Mouse (Mus musculus) G1E (cell line): ENCODE measurements around the gene Olfr1138. TPM values are rescaled to one million over a fixed set of nuclear protein-coding genes. Genes with fewer than 3 reads are reported as not detected.

Experiments used
- ATAC-seq: 2 replicates; pipeline ENCODE4 v1.8.0; 2016; ENCODE audit warnings: mild to moderate bottlenecking; ENCODE audit not compliant: insufficient number of reproducible peaks, poor library complexity, low FRiP score, severe bottlenecking; ENCODE audit errors: extremely low read depth
- DNase-seq: peaks from one replicate; pipeline ENCODE4 v3.0.0; 2012; ENCODE audit warnings: low spot score
- H3K27me3 ChIP-seq: 2 replicates; pipeline ENCODE4 v1.6.1; 2012; ENCODE audit warnings: mild to moderate bottlenecking, low read length, inconsistent platforms; ENCODE audit not compliant: insufficient read depth
- H3K36me3 ChIP-seq: replicated peaks from 2 replicates; pipeline ENCODE3; 2012; ENCODE audit warnings: mild to moderate bottlenecking, inconsistent platforms
- H3K4me1 ChIP-seq: 2 replicates; pipeline ENCODE4 v1.6.1; 2012; ENCODE audit warnings: low read depth, low read length, inconsistent platforms, mixed read lengths; ENCODE audit not compliant: insufficient read depth
- H3K4me3 ChIP-seq: 2 replicates; pipeline ENCODE4 v1.5.1; 2012; ENCODE audit warnings: low read depth, mild to moderate bottlenecking, inconsistent platforms, low read length, moderate library complexity, mixed read lengths
- H3K9me3 ChIP-seq: replicated peaks from 2 replicates; pipeline ENCODE4 v1.6.1; 2012; ENCODE audit warnings: inconsistent platforms
- CTCF ChIP-seq: IDR thresholded peaks from 2 replicates; pipeline ENCODE4 v1.5.1; 2012; ENCODE audit warnings: low read depth, low read length, inconsistent platforms, mixed read lengths
- GATA1 ChIP-seq: IDR thresholded peaks from 2 replicates; pipeline ENCODE4 v1.6.1; 2012; ENCODE audit warnings: borderline replicate concordance, low read length, inconsistent platforms, mixed read lengths
- GATA2 ChIP-seq: IDR thresholded peaks from 2 replicates; pipeline ENCODE4 v1.6.1; 2012; ENCODE audit warnings: low read depth, low read length, inconsistent platforms, borderline replicate concordance
- POLR2AphosphoS5 ChIP-seq: IDR thresholded peaks from 2 replicates; pipeline ENCODE4 v1.6.1; 2012; ENCODE audit warnings: low read depth, low read length, inconsistent platforms; ENCODE audit not compliant: insufficient replicate concordance
- TAL1 ChIP-seq: conservative IDR thresholded peaks from 2 replicates; pipeline ENCODE4 v1.6.1; 2012; ENCODE audit warnings: low read depth, low read length, inconsistent platforms, mixed read lengths
- polyA plus RNA-seq: library from polyadenylated mRNA; stranded (reverse); fragments of >175 nt; gene quantifications from 2 replicates; pipeline ENCODE4 v1.2.3, GENCODE M21; 2012
- total RNA-seq, 2 experiments: library from RNA; stranded (forward) in 1 of 2; stranded (reverse) in 1 of 2; fragments of 200-1000 nt in 1 of 2; fragments of >200 nt in 1 of 2; fragmentation: Nextera tagmentation in 1 of 2; gene quantifications; 2 replicates each; pipeline ENCODE4 v1.2.3; 2014 to 2017

The Olfr1138 gene
- total RNA-seq (2014; fragmentation: Nextera tagmentation) (not detected in 2 replicates), total RNA-seq (2017) (0.33 TPM in 1 of 2 replicates, not detected in the other), polyA plus RNA-seq (not detected in 2 replicates)

DNA sequence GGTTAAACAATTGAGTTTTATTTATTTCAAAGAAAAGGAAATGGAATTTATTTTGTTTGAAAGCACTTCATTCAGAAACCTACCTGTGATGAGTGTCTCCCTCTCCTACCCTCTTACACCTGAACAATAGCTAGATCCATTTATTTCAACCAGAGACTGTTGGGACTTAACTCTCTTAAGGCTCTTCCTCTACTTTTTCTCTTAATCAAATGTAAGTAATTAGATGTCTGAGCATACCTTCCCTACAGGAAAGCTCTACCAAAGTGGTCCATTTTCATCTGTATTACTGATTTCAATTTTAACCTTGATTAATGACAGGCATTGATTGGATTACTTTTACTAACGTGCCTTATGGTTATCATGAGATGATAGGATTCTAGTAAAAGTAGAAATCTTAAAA, at the start of gene Olfr1138:
Gene Olfr1138, minus strand, starts transcription at position 101 of the 400 bp plus-strand sequence.
- H3K4me1 ChIP-seq, result no peaks in the 10 kb centered on the region
- DNase-seq, result no peak

GRCm38 (mm10) chr2:87779183-87779582, 39.4 kb upstream of the Olfr1138 start, which contains the start of gene Olfr152:
Olfr152 (plus strand) TSS chr2:87779483.
- no peak within 1 kb of the TSS for H3K4me3 ChIP-seq
- H3K4me1 ChIP-seq, result no peaks in the 10 kb centered on the region
- no peaks in the 10 kb centered on the region for H3K27me3 ChIP-seq
- no peak for ATAC-seq
- TF ChIP-seq GATA2, result no peak
- TF ChIP-seq CTCF, result no peak
- TF ChIP-seq POLR2AphosphoS5, result no peak
- TF ChIP-seq TAL1, result no peak
- TF ChIP-seq GATA1, result no peak
- H3K36me3 ChIP-seq, result no peaks in the 10 kb centered on the region
- DNase-seq, result no peak
- H3K9me3 ChIP-seq, result peaks cover 5% of the 10 kb centered on the region; the same call in 1 of the 2 replicates

More for the DNA sequence above, at the start of gene Olfr1138:
- TF ChIP-seq GATA1 (no peak), POLR2AphosphoS5 (no peak), CTCF (no peak), GATA2 (no peak), TAL1 (no peak)
- ATAC-seq, result no peak
- Histone ChIP-seq H3K4me3 (no peak within 1 kb of the TSS), H3K27me3 (no peaks in the 10 kb centered on the region), H3K36me3 (no peaks in the 10 kb centered on the region), H3K9me3 (peaks cover 2% of the 10 kb centered on the region; the same call in 1 of the 2 replicates)

DNA sequence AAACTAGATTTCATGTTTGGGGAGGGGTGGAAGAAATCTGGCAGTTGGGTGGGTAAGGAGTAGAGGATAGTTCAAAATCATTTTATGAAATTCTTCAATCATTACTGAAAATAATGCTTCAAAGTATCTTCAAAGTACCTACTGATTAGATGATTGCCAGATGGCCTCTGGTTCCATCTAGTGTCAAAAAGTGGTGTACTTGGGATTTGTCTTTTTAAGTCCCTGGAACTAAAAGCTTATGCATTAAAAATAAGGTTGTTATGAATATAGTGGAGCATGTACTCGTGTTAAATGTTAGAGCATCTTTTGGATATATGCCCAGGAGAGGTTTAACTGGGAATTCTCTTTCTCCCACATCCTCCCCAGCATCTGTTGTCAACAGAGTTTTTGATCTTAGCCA, 36.4 kb upstream of the Olfr1138 start:
- peaks cover 5% of the 10 kb centered on the region; the same call in 1 of the 2 replicates for H3K9me3 ChIP-seq
- no peaks in the 10 kb centered on the region for H3K36me3 ChIP-seq
- H3K27me3 ChIP-seq, result no peaks in the 10 kb centered on the region
- no peak overlapping the region for H3K4me3 ChIP-seq
- DNase-seq (no peak), ATAC-seq (no peak)
- no peaks in the 10 kb centered on the region for H3K4me1 ChIP-seq
- TF ChIP-seq GATA1 (no peak), CTCF (no peak), GATA2 (no peak), POLR2AphosphoS5 (no peak), TAL1 (no peak)

GRCm38 (mm10) chr2:87753891-87754290, 14.1 kb upstream of the Olfr1138 start, which contains the start of gene Olfr1141:
Olfr1141 (minus strand) TSS chr2:87753991.
- Histone ChIP-seq H3K4me1 (no peaks in the 10 kb centered on the region), H3K36me3 (no peaks in the 10 kb centered on the region), H3K4me3 (no peak within 1 kb of the TSS), H3K9me3 (no peaks in the 10 kb centered on the region), H3K27me3 (no peaks in the 10 kb centered on the region)
- DNase-seq (no peak), ATAC-seq (no peak)
- TF ChIP-seq CTCF (no peak), POLR2AphosphoS5 (no peak), GATA1 (no peak), GATA2 (no peak), TAL1 (no peak)

DNA sequence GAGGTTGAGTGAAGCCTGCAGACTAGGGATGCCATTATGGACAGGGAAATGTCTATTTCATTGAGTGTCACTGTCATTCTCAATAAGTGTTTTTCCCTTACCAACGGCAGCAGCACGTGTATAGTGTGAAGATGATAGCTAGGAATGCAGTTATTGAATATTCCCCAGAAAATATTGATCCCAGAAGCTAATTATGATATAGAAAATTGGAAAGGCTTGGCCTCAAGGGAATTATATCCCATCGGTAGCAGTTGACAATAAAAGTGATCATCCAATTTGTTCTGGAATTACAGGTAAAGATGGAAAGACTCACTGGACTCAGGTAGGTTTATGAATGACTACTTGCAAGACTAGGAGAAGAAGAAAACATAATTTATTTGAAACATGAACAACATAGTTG, 3.7 kb upstream of the Olfr1138 start, which contains the start of gene Olfr1140:
Gene Olfr1140, plus strand, starts transcription at position 301 of the 400 bp plus-strand sequence.
- no peak for DNase-seq
- Histone ChIP-seq H3K9me3 (peaks cover 2% of the 10 kb centered on the region; the same call in 1 of the 2 replicates), H3K27me3 (no peaks in the 10 kb centered on the region), H3K4me3 (no peak within 1 kb of the TSS), H3K4me1 (no peaks in the 10 kb centered on the region), H3K36me3 (no peaks in the 10 kb centered on the region)
- no peak for ATAC-seq
- TF ChIP-seq CTCF (no peak), GATA1 (no peak), POLR2AphosphoS5 (no peak), TAL1 (no peak), GATA2 (no peak)

DNA sequence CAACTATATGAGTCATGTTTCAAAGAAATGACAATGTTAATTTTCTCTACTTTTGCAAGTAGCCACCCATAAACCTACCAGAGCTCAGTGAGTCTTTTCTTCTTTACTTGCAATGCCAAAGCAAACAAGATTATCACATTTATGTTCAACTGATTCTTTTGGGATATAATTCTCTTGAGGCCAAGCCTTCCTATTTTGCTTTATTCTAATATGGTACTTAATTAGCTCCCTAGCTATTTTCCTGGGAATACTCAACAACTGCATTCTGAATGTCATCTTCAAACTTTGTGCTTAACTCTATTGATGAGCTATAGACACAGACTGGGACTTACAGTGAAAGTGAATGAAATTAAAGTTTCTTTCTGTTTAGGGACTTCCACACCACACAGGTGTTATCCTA, 26.7 kb downstream of the Olfr1138 start, which contains the start of gene Olfr1137:
Gene Olfr1137, minus strand, starts transcription at position 101 of the 400 bp plus-strand sequence.
- no peaks in the 10 kb centered on the region for H3K4me1 ChIP-seq
- ATAC-seq (no peak), DNase-seq (no peak)
- no peak for TF ChIP-seq POLR2AphosphoS5
- no peak for TF ChIP-seq GATA2
- peaks cover 5% of the 10 kb centered on the region for H3K9me3 ChIP-seq
- H3K4me3 ChIP-seq, result no peak within 1 kb of the TSS
- no peaks in the 10 kb centered on the region for H3K27me3 ChIP-seq
- H3K36me3 ChIP-seq, result no peaks in the 10 kb centered on the region

DNA sequence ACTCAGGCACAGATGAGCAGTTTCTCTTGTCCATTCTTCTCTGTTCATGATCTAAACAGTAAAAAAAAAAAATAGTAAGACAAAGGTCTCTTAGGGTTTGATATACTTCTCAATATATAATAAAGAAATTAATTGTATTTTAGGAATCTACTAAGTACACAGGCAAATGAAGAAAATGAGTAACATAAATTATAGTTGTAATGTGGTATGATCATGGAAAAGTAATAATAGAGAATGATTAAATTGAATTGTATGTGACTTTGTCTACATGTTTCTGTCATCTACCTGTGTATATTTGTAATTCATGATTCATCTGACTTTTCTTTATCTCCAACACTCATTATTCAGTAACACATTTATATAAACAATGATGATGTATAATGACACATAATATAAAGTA, 45.9 kb downstream of the Olfr1138 start, which contains the start of gene Olfr1136:
Gene Olfr1136, minus strand, starts transcription at position 101 of the 400 bp plus-strand sequence.
- DNase-seq, result no peak
- Histone ChIP-seq H3K9me3 (no peaks in the 10 kb centered on the region), H3K4me1 (no peaks in the 10 kb centered on the region), H3K36me3 (no peaks in the 10 kb centered on the region), H3K4me3 (no peak within 1 kb of the TSS), H3K27me3 (no peaks in the 10 kb centered on the region)
- no peak for ATAC-seq
- TF ChIP-seq GATA1, result no peak
- no peak for TF ChIP-seq POLR2AphosphoS5
- no peak for TF ChIP-seq GATA2
- TF ChIP-seq TAL1, result no peak
- no peak for TF ChIP-seq CTCF

Other genes starting within 250 kb of the Olfr1138 start
Only the 20 nearest of the 28 such genes appear.
- gene Olfr1129, start 166.1 kb downstream of the Olfr1138 start, total RNA-seq (2014; fragmentation: Nextera tagmentation), result not detected in 2 replicates
- 0.06 and 0.49 TPM in 2 replicates for gene Olfr1129, start 166.1 kb downstream of the Olfr1138 start, total RNA-seq (2017)
- gene Olfr1129, start 166.1 kb downstream of the Olfr1138 start, polyA plus RNA-seq, result not detected in 2 replicates
- not detected in 2 replicates for gene Olfr1130, start 133.8 kb downstream of the Olfr1138 start, total RNA-seq (2014; fragmentation: Nextera tagmentation)
- gene Olfr1130, start 133.8 kb downstream of the Olfr1138 start, total RNA-seq (2017), result 0.11 and 0.12 TPM in 2 replicates
- gene Olfr1130, start 133.8 kb downstream of the Olfr1138 start, polyA plus RNA-seq, result not detected in 2 replicates
- gene Olfr1131, start 112.9 kb downstream of the Olfr1138 start, total RNA-seq (2014; fragmentation: Nextera tagmentation), result not detected in 2 replicates
- 0.22 TPM in 1 of 2 replicates, not detected in the other for gene Olfr1131, start 112.9 kb downstream of the Olfr1138 start, total RNA-seq (2017)
- gene Olfr1131, start 112.9 kb downstream of the Olfr1138 start, polyA plus RNA-seq, result not detected in 2 replicates
- gene Olfr1132, start 102.4 kb downstream of the Olfr1138 start, total RNA-seq (2014; fragmentation: Nextera tagmentation), result not detected in 2 replicates
- gene Olfr1132, start 102.4 kb downstream of the Olfr1138 start, total RNA-seq (2017), result 0.05 TPM in 1 of 2 replicates, not detected in the other
- not detected in 2 replicates for gene Olfr1132, start 102.4 kb downstream of the Olfr1138 start, polyA plus RNA-seq
- gene Olfr1133, start 92.6 kb downstream of the Olfr1138 start, total RNA-seq (2014; fragmentation: Nextera tagmentation), result not detected in 2 replicates
- not detected in 2 replicates for gene Olfr1133, start 92.6 kb downstream of the Olfr1138 start, total RNA-seq (2017)
- gene Olfr1133, start 92.6 kb downstream of the Olfr1138 start, polyA plus RNA-seq, result not detected in 2 replicates
- not detected in 2 replicates for gene Olfr1134, start 81.5 kb downstream of the Olfr1138 start, total RNA-seq (2014; fragmentation: Nextera tagmentation)
- gene Olfr1134, start 81.5 kb downstream of the Olfr1138 start, total RNA-seq (2017), result not detected in 2 replicates
- not detected in 2 replicates for gene Olfr1134, start 81.5 kb downstream of the Olfr1138 start, polyA plus RNA-seq
- not detected in 2 replicates for gene Olfr1135, start 66.3 kb downstream of the Olfr1138 start, total RNA-seq (2014; fragmentation: Nextera tagmentation)
- gene Olfr1135, start 66.3 kb downstream of the Olfr1138 start, total RNA-seq (2017), result 0.05 TPM in 1 of 2 replicates, not detected in the other
- gene Olfr1135, start 66.3 kb downstream of the Olfr1138 start, polyA plus RNA-seq, result not detected in 2 replicates
- gene Olfr1136, start 46.0 kb downstream of the Olfr1138 start, total RNA-seq (2014; fragmentation: Nextera tagmentation), result not detected in 2 replicates
- 0.17 TPM in 1 of 2 replicates, not detected in the other for gene Olfr1136, start 46.0 kb downstream of the Olfr1138 start, total RNA-seq (2017)
- gene Olfr1136, start 46.0 kb downstream of the Olfr1138 start, polyA plus RNA-seq, result not detected in 2 replicates
- not detected in 2 replicates for gene Olfr1137, start 26.8 kb downstream of the Olfr1138 start, total RNA-seq (2014; fragmentation: Nextera tagmentation)
- 0.11 and 0.29 TPM in 2 replicates for gene Olfr1137, start 26.8 kb downstream of the Olfr1138 start, total RNA-seq (2017)
- gene Olfr1137, start 26.8 kb downstream of the Olfr1138 start, polyA plus RNA-seq, result not detected in 2 replicates
- gene Olfr1140, start 3.8 kb upstream of the Olfr1138 start, total RNA-seq (2014; fragmentation: Nextera tagmentation), result not detected in 2 replicates
- 0.16 TPM in 1 of 2 replicates, not detected in the other for gene Olfr1140, start 3.8 kb upstream of the Olfr1138 start, total RNA-seq (2017)
- not detected in 2 replicates for gene Olfr1140, start 3.8 kb upstream of the Olfr1138 start, polyA plus RNA-seq
- gene Olfr1141, start 14.0 kb upstream of the Olfr1138 start, total RNA-seq (2014; fragmentation: Nextera tagmentation), result not detected in 2 replicates
- 0.17 TPM in 1 of 2 replicates, not detected in the other for gene Olfr1141, start 14.0 kb upstream of the Olfr1138 start, total RNA-seq (2017)
- gene Olfr1141, start 14.0 kb upstream of the Olfr1138 start, polyA plus RNA-seq, result not detected in 2 replicates
- not detected in 2 replicates for gene Olfr152, start 39.5 kb upstream of the Olfr1138 start, total RNA-seq (2014; fragmentation: Nextera tagmentation)
- gene Olfr152, start 39.5 kb upstream of the Olfr1138 start, total RNA-seq (2017), result 0.16 TPM in 1 of 2 replicates, not detected in the other
- gene Olfr152, start 39.5 kb upstream of the Olfr1138 start, polyA plus RNA-seq, result not detected in 2 replicates
- not detected in 2 replicates for gene Olfr1143, start 60.6 kb upstream of the Olfr1138 start, total RNA-seq (2014; fragmentation: Nextera tagmentation)
- 0.05 and 0.29 TPM in 2 replicates for gene Olfr1143, start 60.6 kb upstream of the Olfr1138 start, total RNA-seq (2017)
- not detected in 2 replicates for gene Olfr1143, start 60.6 kb upstream of the Olfr1138 start, polyA plus RNA-seq
- not detected in 2 replicates for gene Olfr1145, start 69.8 kb upstream of the Olfr1138 start, total RNA-seq (2014; fragmentation: Nextera tagmentation)
- not detected in 2 replicates for gene Olfr1145, start 69.8 kb upstream of the Olfr1138 start, total RNA-seq (2017)
- not detected in 2 replicates for gene Olfr1145, start 69.8 kb upstream of the Olfr1138 start, polyA plus RNA-seq
- gene Olfr1148, start 90.6 kb upstream of the Olfr1138 start, total RNA-seq (2014; fragmentation: Nextera tagmentation), result not detected in 2 replicates
- gene Olfr1148, start 90.6 kb upstream of the Olfr1138 start, total RNA-seq (2017), result 0.11 TPM in 1 of 2 replicates, not detected in the other
- gene Olfr1148, start 90.6 kb upstream of the Olfr1138 start, polyA plus RNA-seq, result not detected in 2 replicates
- not detected in 2 replicates for gene Olfr1150-ps1, start 104.0 kb upstream of the Olfr1138 start, total RNA-seq (2014; fragmentation: Nextera tagmentation)
- 0.06 TPM in 1 of 2 replicates, not detected in the other for gene Olfr1150-ps1, start 104.0 kb upstream of the Olfr1138 start, total RNA-seq (2017)
- not detected in 2 replicates for gene Olfr1150-ps1, start 104.0 kb upstream of the Olfr1138 start, polyA plus RNA-seq
- gene Olfr1151, start 115.9 kb upstream of the Olfr1138 start, total RNA-seq (2014; fragmentation: Nextera tagmentation), result not detected in 2 replicates
- 0.38 TPM in 1 of 2 replicates, not detected in the other for gene Olfr1151, start 115.9 kb upstream of the Olfr1138 start, total RNA-seq (2017)
- not detected in 2 replicates for gene Olfr1151, start 115.9 kb upstream of the Olfr1138 start, polyA plus RNA-seq
- not detected in 2 replicates for gene Olfr1152, start 126.5 kb upstream of the Olfr1138 start, total RNA-seq (2014; fragmentation: Nextera tagmentation)
- 0.12 and 0.16 TPM in 2 replicates for gene Olfr1152, start 126.5 kb upstream of the Olfr1138 start, total RNA-seq (2017)
- not detected in 2 replicates for gene Olfr1152, start 126.5 kb upstream of the Olfr1138 start, polyA plus RNA-seq
- not detected in 2 replicates for gene Olfr1153, start 155.0 kb upstream of the Olfr1138 start, total RNA-seq (2014; fragmentation: Nextera tagmentation)
- 0.12 and 0.27 TPM in 2 replicates for gene Olfr1153, start 155.0 kb upstream of the Olfr1138 start, total RNA-seq (2017)
- gene Olfr1153, start 155.0 kb upstream of the Olfr1138 start, polyA plus RNA-seq, result not detected in 2 replicates
- not detected in 2 replicates for gene Olfr1154, start 165.2 kb upstream of the Olfr1138 start, total RNA-seq (2014; fragmentation: Nextera tagmentation)
- not detected in 2 replicates for gene Olfr1154, start 165.2 kb upstream of the Olfr1138 start, total RNA-seq (2017)
- not detected in 2 replicates for gene Olfr1154, start 165.2 kb upstream of the Olfr1138 start, polyA plus RNA-seq